8 mouse cellular contexts compared by ENCODE assay signal in genomic region chr2:3512552-3513454, GRCm38 (mm10). TPM values are rescaled to one million over a fixed set of nuclear protein-coding genes. Genes with fewer than 3 reads are reported as not detected.
DNase-seq lines count a peak whose midpoint lies in the region; ATAC-seq lines count a peak whose summit lies in the region.

Gm45902 (minus strand) TSS chr2:3512790.
Hspa14 (minus strand) TSS chr2:3512814.
Cdnf (plus strand) TSS chr2:3513030.

- H3K36me3 ChIP-seq in intestine, embryonic 14.5 days (ENCODE audit: control insufficient read depth, insufficient read depth, low read length): peaks cover 30% of the 10 kb centered on the region

- H3K27me3 ChIP-seq in intestine, embryonic 14.5 days (replicated peaks; ENCODE audit: control insufficient read depth, insufficient read depth, low read length): no peaks in the 10 kb centered on the region

- DNase-seq in adrenal gland, adult 18-20 months (ENCODE audit: low spot score in 2 of 2): peak; percentile 83 to 87
- peak; percentile 99 for DNase-seq in embryo, embryonic 11 days
- DNase-seq in gastrocnemius, postnatal 25 days: peak; percentile 96
- DNase-seq in intestine, embryonic 14.5 days (ENCODE audit: low spot score): peak; percentile 95
- peak; percentile 98 to 99 for DNase-seq in left cerebral cortex, postnatal 14 days (ENCODE audit: low spot score in 2 of 2)
- peak; percentile 99 for DNase-seq in mesoderm, embryonic 11.5 days (ENCODE audit: low read depth, low spot score)
- DNase-seq in right cerebral cortex, postnatal 36 days (ENCODE audit: low spot score in 2 of 2): peak; percentile 97 to 99
- DNase-seq in yolk sac, embryonic 10.5 days (ENCODE audit: low spot score): peak; percentile 97

- H3K9me3 ChIP-seq in intestine, embryonic 14.5 days (ENCODE audit: control insufficient read depth, low read length): no peaks in the 10 kb centered on the region

- peak within 1 kb of the TSS; percentile 81 for H3K4me2 ChIP-seq in intestine, embryonic 14.5 days (ENCODE audit: low read length)

- peak; percentile 100 for ATAC-seq in intestine, embryonic 14.5 days (replicated peaks; ENCODE audit: low FRiP score, low TSS enrichment, low read depth)

- H3K27ac ChIP-seq in intestine, embryonic 14.5 days (ENCODE audit: low read depth): peak within 1 kb of the TSS; percentile 84

- H3K4me3 ChIP-seq in intestine, embryonic 14.5 days (ENCODE audit: low read depth, low read length): peak within 1 kb of the TSS; percentile 93

- intact Hi-C loops in left cerebral cortex, postnatal 14 days (cut with DNase I): loop anchor here (1.0 kb wide), 1 partner anchor 38 kb away; the partner anchor contains the start of gene Suv39h2

- peak within 1 kb of the TSS; percentile 87 for H3K9ac ChIP-seq in intestine, embryonic 14.5 days (ENCODE audit: low read length)

- peaks cover 9% of the 10 kb centered on the region for H3K4me1 ChIP-seq in intestine, embryonic 14.5 days (replicated peaks; ENCODE audit: control insufficient read depth, insufficient read depth, low read length)

- WGBS in intestine, embryonic 14.5 days: under 1% methylated on average over 60 of the region's 60 CpGs

RNA-seq across cellular contexts. Expression of gene Gm45902, which starts in this region (rescaled TPM):
- 1 to 10 TPM; 1.7 to 2.5 TPM for total RNA-seq in adrenal gland, adult 18-20 months (2021)
- total RNA-seq in gastrocnemius, postnatal 25 days (2021): under 1 TPM; 0.75 to 0.97 TPM
- 4.8 and 5.1 TPM in 2 replicates for polyA plus RNA-seq in intestine, embryonic 14.5 days (2014; fragmentation: Nextera tagmentation; extraction: Ambion mirVana)
- 1 to 10 TPM; 5.6 to 5.7 TPM for total RNA-seq in left cerebral cortex, postnatal 14 days (2021)

RNA-seq across cellular contexts. Expression of gene Hspa14, which starts in this region (rescaled TPM):
- 10 to 100 TPM; 33.4 to 37.6 TPM for total RNA-seq in adrenal gland, adult 18-20 months (2021)
- total RNA-seq in gastrocnemius, postnatal 25 days (2021): 10 to 100 TPM; 12.6 to 13.2 TPM
- polyA plus RNA-seq in intestine, embryonic 14.5 days (2014; fragmentation: Nextera tagmentation; extraction: Ambion mirVana): 113 and 119 TPM in 2 replicates
- 10 to 100 TPM; 42.6 to 43.3 TPM for total RNA-seq in left cerebral cortex, postnatal 14 days (2021)

RNA-seq across cellular contexts. Expression of gene Cdnf, which starts in this region (rescaled TPM):
- total RNA-seq in adrenal gland, adult 18-20 months (2021): 1 to 10 TPM; 3.4 to 4.9 TPM
- total RNA-seq in gastrocnemius, postnatal 25 days (2021): 10 to 100 TPM; 32.7 to 39.1 TPM
- polyA plus RNA-seq in intestine, embryonic 14.5 days (2014; fragmentation: Nextera tagmentation; extraction: Ambion mirVana): 0.22 TPM in 2 replicates
- total RNA-seq in left cerebral cortex, postnatal 14 days (2021): 1 to 10 TPM in 1 of 2 experiments, under 1 TPM in 1; 0.55 to 1.2 TPM

Comparison
In these comparisons a context has a peak if more than half of its experiments do, and no peak if none do; other contexts are left out.
1. Peak in every context shown above with its lines: DNase-seq, ATAC-seq, H3K4me3 ChIP-seq and H3K27ac ChIP-seq.
2. RNA of gene Cdnf (total RNA-seq): 32.7 to 39.1 TPM in gastrocnemius, postnatal 25 days; 3.4 to 4.9 TPM in adrenal gland, adult 18-20 months and 0.55 to 1.2 TPM in left cerebral cortex, postnatal 14 days; every median in the first group is over 4 times any median in the second.